ENCODE assay signal across 8 mouse cellular contexts in the genomic region with DNA sequence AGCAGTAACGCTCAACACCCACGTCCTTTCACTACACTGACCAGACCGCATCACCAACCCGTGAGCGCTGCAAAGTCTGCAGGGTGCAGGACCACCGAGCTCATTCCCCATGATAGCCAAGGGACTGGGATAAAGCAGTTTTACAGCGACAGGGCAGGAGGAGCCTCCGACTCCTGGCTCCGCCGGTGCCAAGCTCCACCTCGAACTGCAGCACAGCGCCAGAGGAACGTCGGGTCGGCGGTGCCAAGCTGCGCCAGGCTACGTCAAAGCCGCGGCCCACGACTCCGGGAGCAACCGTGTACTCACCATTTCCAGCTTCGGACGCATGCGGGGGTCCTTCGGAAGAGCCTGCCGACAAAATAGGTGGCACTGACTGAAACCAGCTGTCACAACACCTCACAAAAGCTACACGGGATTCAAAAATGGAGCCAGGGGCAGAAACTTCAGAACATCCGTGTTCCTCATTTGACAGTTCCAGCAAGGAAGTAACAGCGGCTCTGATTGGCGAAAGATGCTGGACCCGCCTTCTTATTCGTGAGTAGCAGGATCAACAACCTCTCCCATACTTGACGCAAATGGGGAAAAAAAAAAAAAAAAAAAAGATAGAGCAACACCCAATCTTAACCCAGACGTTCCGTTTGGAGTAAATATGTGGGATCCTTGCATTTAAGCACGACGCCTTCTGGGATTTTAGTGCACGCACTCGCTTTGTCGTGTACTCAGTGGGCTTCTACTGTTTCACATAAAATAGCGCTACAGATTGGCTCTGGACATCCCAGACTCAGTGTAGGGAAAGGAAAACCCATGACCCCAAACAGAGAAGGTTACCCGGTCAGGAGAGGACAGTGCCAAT. TPM values are rescaled to one million over a fixed set of nuclear protein-coding genes. Genes with fewer than 3 reads are reported as not detected.
DNase-seq lines count a peak whose midpoint lies in the region; ATAC-seq and TF ChIP-seq lines count a peak whose summit lies in the region.

A gene (minus strand): TSS at position 460 of the 853 bp plus-strand sequence.

- TF ChIP-seq POLR2A in lung, adult 2 months (IDR thresholded peaks at IDR 0.05; ENCODE audit: borderline replicate concordance, extremely low read depth, low read depth, low read length): no peak

- H3K4me1 ChIP-seq in ES-E14 (ENCODE audit: control insufficient read depth in 2 of 2, insufficient read depth in 2 of 2, low read length in 2 of 2, poor library complexity in 1 of 2): peaks cover 0 to 2% of the 10 kb centered on the region in 2 experiments; a peak in 2 of 4 replicates
- H3K4me1 ChIP-seq in forebrain, embryonic 15.5 days: peaks cover 12% of the 10 kb centered on the region
- no peaks in the 10 kb centered on the region for H3K4me1 ChIP-seq in lung, adult 2 months (ENCODE audit: control insufficient read depth, insufficient read depth, low read length)

- intact Hi-C loops in heart, postnatal 25 days (cut with DNase I): loop anchor here (5.0 kb wide), 2 partner anchors 37 to 302 kb away; a partner anchor contains a TSS

- H3K27me3 ChIP-seq in forebrain, embryonic 15.5 days: no peaks in the 10 kb centered on the region

- in situ Hi-C loops in ES-E14 (cut with MboI; ENCODE audit: low sequenced_read_pairs in 2 of 2, unreplicated experiment in 2 of 2): no loop called here

- peak within 1 kb of the TSS; percentile 52 for H3K4me2 ChIP-seq in forebrain, embryonic 15.5 days (replicated peaks)

- H3K36me3 ChIP-seq in ES-E14 (ENCODE audit: control insufficient read depth, insufficient read depth, low read length, poor library complexity, severe bottlenecking): no peaks in the 10 kb centered on the region
- no peaks in the 10 kb centered on the region for H3K36me3 ChIP-seq in forebrain, embryonic 15.5 days

- peak; percentile 86 for DNase-seq in ES-E14 (ENCODE audit: low read depth, low spot score)
- DNase-seq in cerebellum, adult 11-12 months: peak; percentile 91
- peak; percentile 86 for DNase-seq in heart, postnatal 25 days (ENCODE audit: low spot score)
- DNase-seq in layer of hippocampus, adult 18-20 months (ENCODE audit: low spot score in 2 of 2): peak; percentile 82 to 97
- DNase-seq in lung, adult 2 months: peak; percentile 85
- DNase-seq in thymus, adult 18-20 months: peak; percentile 66 to 81

- H3K27ac ChIP-seq in ES-E14 (ENCODE audit: insufficient read depth, low read depth, low read length, poor library complexity, severe bottlenecking): no peak within 1 kb of the TSS; the same call in 1 of the 2 replicates
- H3K27ac ChIP-seq in forebrain, embryonic 15.5 days (replicated peaks): peak within 1 kb of the TSS; percentile 86

- H3K4me3 ChIP-seq in ES-E14 (ENCODE audit: insufficient read depth in 1 of 2, low read depth in 1 of 2, low read length in 2 of 2, poor library complexity in 1 of 2, severe bottlenecking in 1 of 2): peak within 1 kb of the TSS; percentile 99 to 100
- peak within 1 kb of the TSS; percentile 85 for H3K4me3 ChIP-seq in forebrain, embryonic 15.5 days
- H3K4me3 ChIP-seq in lung, adult 2 months (replicated peaks; ENCODE audit: extremely low read depth, low read depth, low read length): peak within 1 kb of the TSS; percentile 93

- under 1% methylated on average over 44 of the region's 44 CpGs for WGBS in forebrain, embryonic 15.5 days
- WGBS in lung, adult 2 months: under 1% methylated on average over 44 of the region's 44 CpGs

- no peak for TF ChIP-seq CTCF in lung, adult 2 months (IDR thresholded peaks at IDR 0.05; ENCODE audit: insufficient read depth, low read length)

- no peaks in the 10 kb centered on the region for H3K9me3 ChIP-seq in ES-E14 (ENCODE audit: control insufficient read depth, insufficient read depth, low read depth, low read length)
- H3K9me3 ChIP-seq in forebrain, embryonic 15.5 days: no peaks in the 10 kb centered on the region

- peak; percentile 99 for ATAC-seq in forebrain, embryonic 15.5 days (replicated peaks)
- peak; percentile 99 for ATAC-seq in neutrophil, adult 5-6 weeks (ENCODE audit: extremely low read depth, insufficient number of reproducible peaks, low FRiP score, poor library complexity, severe bottlenecking)

- H3K9ac ChIP-seq in ES-E14 (ENCODE audit: insufficient read depth, low read depth, low read length, poor library complexity, severe bottlenecking): peak within 1 kb of the TSS; percentile 93
- H3K9ac ChIP-seq in forebrain, embryonic 15.5 days (replicated peaks): peak within 1 kb of the TSS; percentile 72

TF ChIP-seq in ES-E14, 5 proteins besides CTCF, POLR2A, EP300 and RAD21:
- peak; percentile 99 for TF ChIP-seq ZNF384 (IDR thresholded peaks at IDR 0.05; ENCODE audit: low read depth, low read length)
- no peak for TF ChIP-seq ZC3H11A (IDR thresholded peaks at IDR 0.05; ENCODE audit: borderline replicate concordance, low read depth, low read length)
- peak; percentile 92 for TF ChIP-seq CHD2 (IDR thresholded peaks at IDR 0.05; ENCODE audit: low read depth, low read length)
- 0 out of 2 replicates have a peak, but pooled peaks have one; percentile 42 for TF ChIP-seq HCFC1 (IDR thresholded peaks at IDR 0.05; ENCODE audit: borderline replicate concordance, insufficient read depth, low read length)
- peak; percentile 36; the same call in 1 of the 2 replicates for TF ChIP-seq MAFK (IDR thresholded peaks at IDR 0.05; ENCODE audit: insufficient read depth, low read depth, low read length)
TF ChIP-seq in ES-E14: peak in this region for 4.

RNA-seq across cellular contexts. Expression of the gene that starts here (rescaled TPM):
- total RNA-seq in ES-E14 (2012; rRNA removed): 10.5 and 11.9 TPM in 2 replicates
- polyA plus RNA-seq in forebrain, embryonic 15.5 days (2015; fragmentation: Nextera tagmentation; extraction: Ambion mirVana): 20.2 and 20.6 TPM in 2 replicates
- total RNA-seq in heart, postnatal 25 days (2021): 1 to 10 TPM; 3.9 to 4.1 TPM
- total RNA-seq in layer of hippocampus, adult 18-20 months (2021): 10 to 100 TPM; 11.4 to 12.7 TPM
- 1.8 and 2.6 TPM in 2 replicates for polyA plus RNA-seq in lung, adult 2 months (2012; rRNA removed)
- total RNA-seq in neutrophil, adult 5-6 weeks (2017): 17.2 and 18.7 TPM in 2 replicates
